In genomic region chr2:6622082-6622481, GRCm38 (mm10) we compare ENCODE assay signal across 26 mouse cellular contexts.
A peak's percentile ranks its signal among the peaks of the same experiment; 100 is the strongest.
DNase-seq lines count a peak whose midpoint lies in the region; ATAC-seq and TF ChIP-seq lines count a peak whose summit lies in the region.
"Had no signal": no experiment of that assay in that cellular context is flagged by ENCODE, and none has a peak within 500 bp of the region (broad histone marks: within the 10 kb centered on the region; RNA-seq: fewer than 3 reads in every experiment).

No protein-coding gene starts in this region.

- H3K27me3 ChIP-seq in forebrain, embryonic 15.5 days = no peaks in the 10 kb centered on the region
- no peaks in the 10 kb centered on the region for H3K27me3 ChIP-seq in forebrain, embryonic 10.5 days (ENCODE audit: poor library complexity, severe bottlenecking)
- H3K27me3 ChIP-seq in embryonic facial prominence, embryonic 14.5 days (replicated peaks; ENCODE audit: control insufficient read depth, insufficient read depth, low read length) = no peaks in the 10 kb centered on the region
- no peaks in the 10 kb centered on the region for H3K27me3 ChIP-seq in cerebellum, adult 2 months (ENCODE audit: control insufficient read depth, insufficient read depth, low read length)
- H3K27me3 ChIP-seq: CH12.LX; embryonic facial prominence, embryonic 12.5 days; heart, embryonic 15.5 days; limb, embryonic 12.5 days; lung, embryonic 15.5 days; megakaryocyte, embryonic 14.5 days; midbrain, embryonic 12.5 days; neural tube, embryonic 13.5 days had no signal

- ATAC-seq in forebrain, embryonic 15.5 days (replicated peaks) = no peak
- no peak for ATAC-seq in embryonic facial prominence, embryonic 14.5 days (ENCODE audit: low read depth)
- ATAC-seq: hindbrain, postnatal 0 days; intestine, postnatal 0 days had no signal

- peaks cover 14% of the 10 kb centered on the region; the same call in 1 of the 2 replicates for H3K36me3 ChIP-seq in forebrain, embryonic 15.5 days
- H3K36me3 ChIP-seq in forebrain, embryonic 10.5 days (replicated peaks) = peaks cover 8% of the 10 kb centered on the region; the same call in 1 of the 2 replicates
- no peaks in the 10 kb centered on the region for H3K36me3 ChIP-seq in embryonic facial prominence, embryonic 14.5 days (ENCODE audit: control insufficient read depth, insufficient read depth, low read length)
- H3K36me3 ChIP-seq: embryonic facial prominence, embryonic 12.5 days; heart, embryonic 15.5 days; limb, embryonic 12.5 days; lung, embryonic 15.5 days; midbrain, embryonic 12.5 days had no signal

- no peaks in the 10 kb centered on the region for H3K9me3 ChIP-seq in forebrain, embryonic 15.5 days
- no peaks in the 10 kb centered on the region for H3K9me3 ChIP-seq in forebrain, embryonic 10.5 days
- H3K9me3 ChIP-seq in embryonic facial prominence, embryonic 14.5 days (ENCODE audit: control insufficient read depth, low read length) = no peaks in the 10 kb centered on the region
- H3K9me3 ChIP-seq: embryonic facial prominence, embryonic 12.5 days; heart, embryonic 15.5 days; limb, embryonic 12.5 days; lung, embryonic 15.5 days; megakaryocyte, embryonic 14.5 days; midbrain, embryonic 12.5 days; neural tube, embryonic 13.5 days had no signal

- H3K27ac ChIP-seq in forebrain, embryonic 15.5 days (replicated peaks) = 0 out of 2 replicates have a peak overlapping the region, but pooled peaks have one; percentile 13
- no peak overlapping the region for H3K27ac ChIP-seq in forebrain, embryonic 10.5 days
- no peak overlapping the region for H3K27ac ChIP-seq in embryonic facial prominence, embryonic 14.5 days (replicated peaks; ENCODE audit: low read depth, low read length)
- no peak overlapping the region for H3K27ac ChIP-seq in cerebellum, adult 2 months (ENCODE audit: insufficient read depth, low read length)
- H3K27ac ChIP-seq: embryonic facial prominence, embryonic 12.5 days; heart, embryonic 15.5 days; hindbrain, postnatal 0 days; limb, embryonic 12.5 days; lung, embryonic 15.5 days; midbrain, embryonic 12.5 days; neural tube, embryonic 13.5 days had no signal

- H3K4me2 ChIP-seq in forebrain, embryonic 15.5 days (replicated peaks) = no peak overlapping the region
- H3K4me2 ChIP-seq in embryonic facial prominence, embryonic 14.5 days (ENCODE audit: low read depth, low read length) = no peak overlapping the region
- H3K4me2 ChIP-seq: embryonic facial prominence, embryonic 12.5 days; heart, embryonic 15.5 days; limb, embryonic 12.5 days; liver, embryonic 11.5 days; lung, embryonic 15.5 days; midbrain, embryonic 12.5 days; neural tube, embryonic 13.5 days had no signal

- no peak for DNase-seq in forebrain, embryonic 10.5 days (ENCODE audit: extremely low spot score, low spot score)
- peak; percentile 14 for DNase-seq in thymus, postnatal 25 days
- DNase-seq in thymus, postnatal 0 days (ENCODE audit: low spot score) = no peak
- DNase-seq in embryonic facial prominence, embryonic 14.5 days (ENCODE audit: low spot score) = peak; percentile 50
- no peak for DNase-seq in cerebellum, adult 2 months
- no peak for DNase-seq in lung, postnatal 25 days (ENCODE audit: low spot score)
- DNase-seq: adrenal gland, postnatal 25 days; cerebellum, adult 11-12 months; cerebellum, postnatal 14 days; gastrocnemius, postnatal 14 days; kidney, adult 9 months; kidney, postnatal 25 days; lung, postnatal 4 days had no signal

- no peak for TF ChIP-seq CTCF in cerebellum, adult 2 months (IDR thresholded peaks at IDR 0.05; ENCODE audit: borderline replicate concordance, insufficient read depth, low read depth, low read length)

- TF ChIP-seq POLR2A in cerebellum, adult 2 months (IDR thresholded peaks at IDR 0.05; ENCODE audit: borderline replicate concordance, insufficient read depth, low read length) = no peak

- no peak overlapping the region for H3K4me3 ChIP-seq in forebrain, embryonic 15.5 days
- no peak overlapping the region for H3K4me3 ChIP-seq in forebrain, embryonic 10.5 days
- H3K4me3 ChIP-seq in embryonic facial prominence, embryonic 14.5 days (ENCODE audit: low read depth, low read length) = no peak overlapping the region
- no peak overlapping the region for H3K4me3 ChIP-seq in cerebellum, adult 2 months (replicated peaks; ENCODE audit: insufficient read depth, low read depth, low read length)
- H3K4me3 ChIP-seq: embryonic facial prominence, embryonic 12.5 days; heart, embryonic 15.5 days; limb, embryonic 12.5 days; lung, embryonic 15.5 days; megakaryocyte, embryonic 14.5 days; midbrain, embryonic 12.5 days; myocyte; neural tube, embryonic 13.5 days had no signal

- H3K9ac ChIP-seq in forebrain, embryonic 15.5 days (replicated peaks) = no peak overlapping the region
- H3K9ac ChIP-seq in embryonic facial prominence, embryonic 14.5 days (ENCODE audit: low read depth, low read length) = no peak overlapping the region
- H3K9ac ChIP-seq: embryonic facial prominence, embryonic 12.5 days; heart, embryonic 15.5 days; limb, embryonic 12.5 days; lung, embryonic 15.5 days; midbrain, embryonic 12.5 days; neural tube, embryonic 13.5 days had no signal

- 79% methylated on average over 5 of the region's 5 CpGs for WGBS in forebrain, embryonic 15.5 days
- 84% methylated on average over 5 of the region's 5 CpGs for WGBS in forebrain, embryonic 10.5 days
- 74% methylated on average over 5 of the region's 5 CpGs for WGBS in embryonic facial prominence, embryonic 14.5 days
- 94% methylated on average over 5 of the region's 5 CpGs for WGBS in cerebellum, adult 2 months

- peaks cover 40% of the 10 kb centered on the region for H3K4me1 ChIP-seq in forebrain, embryonic 15.5 days
- H3K4me1 ChIP-seq in forebrain, embryonic 10.5 days = peaks cover 13% of the 10 kb centered on the region
- H3K4me1 ChIP-seq in embryonic facial prominence, embryonic 14.5 days (ENCODE audit: control insufficient read depth, insufficient read depth, low read length) = no peaks in the 10 kb centered on the region
- H3K4me1 ChIP-seq in cerebellum, adult 2 months (ENCODE audit: control insufficient read depth, insufficient read depth, low read length) = no peaks in the 10 kb centered on the region
- H3K4me1 ChIP-seq: embryonic facial prominence, embryonic 12.5 days; heart, embryonic 15.5 days; limb, embryonic 12.5 days; lung, embryonic 15.5 days had no signal

Comparison
In these comparisons a context has a peak if more than half of its experiments do, and no peak if none do; other contexts are left out.
1. DNase-seq: peak in thymus, postnatal 25 days (single experiment) and embryonic facial prominence, embryonic 14.5 days (single experiment); none in forebrain, embryonic 10.5 days (single experiment), thymus, postnatal 0 days (single experiment), cerebellum, adult 2 months (0 of 2) and lung, postnatal 25 days (single experiment).